ENCODE assay signal across 16 mouse cellular contexts in genomic region chrX:122298226-122298625, GRCm38 (mm10).
"Had no signal": no experiment of that assay in that cellular context is flagged by ENCODE, and none has a peak within 500 bp of the region (broad histone marks: within the 10 kb centered on the region; RNA-seq: fewer than 3 reads in every experiment).

No protein-coding gene starts in this region.

- DNase-seq: heart, postnatal 10 days; heart, postnatal 14 days; heart, postnatal 36 days; heart, postnatal 4 days; kidney, adult 11 months; kidney, adult 18-20 months; kidney, adult 2 months; kidney, adult 8-10 months; kidney, adult 9 months; kidney, postnatal 10 days; kidney, postnatal 14 days; kidney, postnatal 25 days; kidney, postnatal 36 days; kidney, postnatal 4 days; layer of hippocampus, adult 9-11 months; layer of hippocampus, postnatal 36 days had no signal
